ENCODE assay signal across 7 mouse cellular contexts in the genomic region with DNA sequence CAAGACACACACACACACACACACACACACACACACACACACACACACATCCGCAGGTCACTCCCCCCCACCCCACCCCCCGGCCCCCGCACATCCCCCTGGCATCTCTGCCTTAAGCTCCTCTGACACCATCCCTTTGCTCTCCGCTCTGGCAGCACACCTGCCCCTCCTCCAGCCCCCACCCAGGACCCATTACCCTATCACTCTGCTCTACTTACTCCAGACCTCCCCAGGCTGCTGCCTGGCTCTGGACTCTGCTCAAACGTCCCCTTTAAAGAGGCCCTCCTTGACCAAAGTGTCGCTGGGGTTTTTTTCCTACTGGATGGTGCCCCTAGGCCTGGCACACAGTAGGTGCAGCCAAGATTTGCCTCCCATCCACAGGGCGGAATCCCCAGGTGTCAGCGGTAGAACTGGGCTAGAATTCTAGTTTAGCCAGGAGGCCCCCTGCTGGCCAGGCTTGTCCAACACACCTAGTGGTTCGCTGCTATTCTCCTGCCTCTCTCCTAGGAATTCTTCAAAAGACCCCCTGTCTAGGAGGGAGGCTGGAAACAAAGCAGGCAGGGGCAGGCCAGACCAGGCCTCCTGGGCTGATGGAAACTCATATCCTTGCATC. TPM values are rescaled to one million over a fixed set of nuclear protein-coding genes. Genes with fewer than 3 reads are reported as not detected.
DNase-seq lines count a peak whose midpoint lies in the region; ATAC-seq and TF ChIP-seq lines count a peak whose summit lies in the region.

No protein-coding gene starts in this region.

- in situ Hi-C loops in CH12.LX (cut with MboI; ENCODE audit: low pct_ligation_motif_present, low pct_unique_long_range_greater_than_20kb, low sequenced_read_pairs), result loop anchor here (5.0 to 25.0 kb wide), 3 partner anchors 160 to 605 kb away; no protein-coding TSS in a partner anchor

- dilution Hi-C loops in CH12.LX (cut with MboI; ENCODE audit: extremely low pct_ligation_motif_present, extremely low pct_unique_long_range_greater_than_20kb, low sequenced_read_pairs), result no loop called here

- intact Hi-C loops in gastrocnemius, postnatal 14 days (cut with DNase I; ENCODE audit: low total_unique reads), result loop anchor here (5.0 kb wide), 2 partner anchors 105 to 150 kb away; no protein-coding TSS in a partner anchor

- H3K4me1 ChIP-seq in CH12.LX (ENCODE audit: control insufficient read depth in 1 of 2, insufficient read depth in 2 of 2), result peaks cover 11 to 23% of the 10 kb centered on the region in 2 experiments
- peaks cover 23% of the 10 kb centered on the region for H3K4me1 ChIP-seq in kidney, embryonic 14.5 days (ENCODE audit: control insufficient read depth, insufficient read depth, low read length)
- H3K4me1 ChIP-seq in lung, embryonic 16.5 days (replicated peaks; ENCODE audit: control insufficient read depth, insufficient read depth, low read length), result peaks cover 15% of the 10 kb centered on the region

- peak; percentile 22; the same call in 1 of the 2 replicates for ATAC-seq in kidney, embryonic 14.5 days (ENCODE audit: low FRiP score, low TSS enrichment)
- peak; percentile 23; the same call in 1 of the 2 replicates for ATAC-seq in lung, embryonic 16.5 days (ENCODE audit: low read depth)

- no peak for TF ChIP-seq POLR2A in CH12.LX (IDR thresholded peaks at IDR 0.05; ENCODE audit: low read depth, low read length)

- TF ChIP-seq EP300 in CH12.LX (IDR thresholded peaks at IDR 0.05; ENCODE audit: low read length), result no peak

- 19% methylated on average over 9 of the region's 9 CpGs for WGBS in kidney, embryonic 14.5 days
- 14% methylated on average over 9 of the region's 9 CpGs for WGBS in lung, embryonic 16.5 days

- no peaks in the 10 kb centered on the region for H3K79me2 ChIP-seq in CH12.LX (replicated peaks; ENCODE audit: control insufficient read depth, extremely low read depth, insufficient read depth, poor library complexity, severe bottlenecking)

- no peak overlapping the region for H3K4me3 ChIP-seq in CH12.LX (replicated peaks in 1 of 3; ENCODE audit: low read depth in 2 of 3, low read length in 2 of 3, poor library complexity in 1 of 3)
- no peak overlapping the region for H3K4me3 ChIP-seq in kidney, embryonic 14.5 days (ENCODE audit: low read length)
- H3K4me3 ChIP-seq in lung, embryonic 16.5 days (ENCODE audit: low read length), result no peak overlapping the region

- H3K27me3 ChIP-seq in CH12.LX (replicated peaks), result no peaks in the 10 kb centered on the region
- no peaks in the 10 kb centered on the region for H3K27me3 ChIP-seq in kidney, embryonic 14.5 days (ENCODE audit: control insufficient read depth, insufficient read depth, low read length)
- no peaks in the 10 kb centered on the region for H3K27me3 ChIP-seq in lung, embryonic 16.5 days (ENCODE audit: control insufficient read depth, insufficient read depth, low read depth, low read length)

- no peaks in the 10 kb centered on the region for H3K9me3 ChIP-seq in CH12.LX (replicated peaks; ENCODE audit: low read length)
- H3K9me3 ChIP-seq in kidney, embryonic 14.5 days (ENCODE audit: control insufficient read depth, low read length), result no peaks in the 10 kb centered on the region
- no peaks in the 10 kb centered on the region for H3K9me3 ChIP-seq in lung, embryonic 16.5 days (ENCODE audit: control insufficient read depth, low read length)

- H3K9ac ChIP-seq in CH12.LX (ENCODE audit: insufficient read depth, low read depth), result no peak overlapping the region
- peak overlapping the region; percentile 35; the same call in 1 of the 2 replicates for H3K9ac ChIP-seq in kidney, embryonic 14.5 days (ENCODE audit: low read depth, low read length)
- 0 out of 2 replicates have a peak overlapping the region, but pooled peaks have one; percentile 34 for H3K9ac ChIP-seq in lung, embryonic 16.5 days (ENCODE audit: low read length)

- H3K27ac ChIP-seq in CH12.LX (ENCODE audit: insufficient read depth, low read depth), result no peak overlapping the region
- no peak overlapping the region for H3K27ac ChIP-seq in kidney, embryonic 14.5 days (ENCODE audit: low read depth, low read length)
- H3K27ac ChIP-seq in lung, embryonic 16.5 days (ENCODE audit: low read length), result no peak overlapping the region

- H3K36me3 ChIP-seq in CH12.LX (replicated peaks in 1 of 2; ENCODE audit: control insufficient read depth in 1 of 2, insufficient read depth in 1 of 2, low read length in 1 of 2), result no peaks in the 10 kb centered on the region
- no peaks in the 10 kb centered on the region for H3K36me3 ChIP-seq in kidney, embryonic 14.5 days (ENCODE audit: control insufficient read depth, insufficient read depth, low read length)
- no peaks in the 10 kb centered on the region for H3K36me3 ChIP-seq in lung, embryonic 16.5 days (ENCODE audit: control insufficient read depth, insufficient read depth, low read length)

- peak; percentile 81 for TF ChIP-seq RAD21 in CH12.LX (IDR thresholded peaks at IDR 0.05; ENCODE audit: low read depth, low read length)

- peak; percentile 53 to 86 for TF ChIP-seq CTCF in CH12.LX (conservative IDR thresholded peaks at IDR 0.05 in 1 of 2, IDR thresholded peaks at IDR 0.05 in 1 of 2; ENCODE audit: low read depth in 2 of 2, low read length in 2 of 2)

- H3K4me2 ChIP-seq in CH12.LX (ENCODE audit: insufficient read depth, low read depth, poor library complexity, severe bottlenecking), result no peak overlapping the region
- H3K4me2 ChIP-seq in kidney, embryonic 14.5 days (replicated peaks; ENCODE audit: low read depth, low read length), result peak overlapping the region; percentile 8; the same call in 1 of the 2 replicates
- peak overlapping the region; percentile 16; the same call in 1 of the 2 replicates for H3K4me2 ChIP-seq in lung, embryonic 16.5 days (ENCODE audit: low read depth, low read length)

- DNase-seq in CH12.LX (ENCODE audit: extremely low read depth) (no peak), R1 (ENCODE audit: low read depth, low spot score) (peak; percentile 78)
- peak; percentile 79 to 81 for DNase-seq in cerebellum, postnatal 36 days
- peak; percentile 74 for DNase-seq in gastrocnemius, postnatal 14 days
- peak; percentile 81 for DNase-seq in retina, postnatal 1 day

TF ChIP-seq in CH12.LX, 34 proteins besides CTCF, POLR2A, EP300 and RAD21:
- no peak for TF ChIP-seq HCFC1 (IDR thresholded peaks at IDR 0.05; ENCODE audit: low read depth, low read length)
- no peak for TF ChIP-seq POLR2AphosphoS2 (IDR thresholded peaks at IDR 0.05; ENCODE audit: low read depth, low read length)
- TF ChIP-seq CHD1 (IDR thresholded peaks at IDR 0.05; ENCODE audit: low read depth, low read length), result no peak
- TF ChIP-seq JUN (IDR thresholded peaks at IDR 0.05; ENCODE audit: insufficient read depth, low read depth, low read length), result no peak
- no peak for TF ChIP-seq MAFK (IDR thresholded peaks at IDR 0.05; ENCODE audit: insufficient replicate concordance, low read length)
- TF ChIP-seq USF2 (conservative IDR thresholded peaks at IDR 0.05; ENCODE audit: low read depth, low read length), result no peak
- TF ChIP-seq SIN3A (IDR thresholded peaks at IDR 0.05; ENCODE audit: low read length), result no peak
- no peak for TF ChIP-seq TBP (conservative IDR thresholded peaks at IDR 0.05; ENCODE audit: low read depth, low read length)
- no peak for TF ChIP-seq MEF2A (IDR thresholded peaks at IDR 0.05; ENCODE audit: borderline replicate concordance, low read depth, low read length)
- TF ChIP-seq MYC (IDR thresholded peaks at IDR 0.05; ENCODE audit: low read depth, low read length), result no peak
- TF ChIP-seq MAZ (IDR thresholded peaks at IDR 0.05; ENCODE audit: low read depth, low read length), result no peak
- TF ChIP-seq SMC3 (IDR thresholded peaks at IDR 0.05; ENCODE audit: low read depth, low read length), result peak; percentile 97
- TF ChIP-seq JUND (conservative IDR thresholded peaks at IDR 0.05; ENCODE audit: low read depth, low read length), result no peak
- no peak for TF ChIP-seq NELFE (IDR thresholded peaks at IDR 0.05; ENCODE audit: low read depth, low read length)
- peak; percentile 58 for TF ChIP-seq ZC3H11A (IDR thresholded peaks at IDR 0.05; ENCODE audit: low read depth, low read length)
- TF ChIP-seq TCF12 (IDR thresholded peaks at IDR 0.05; ENCODE audit: low read depth, low read length), result no peak; the same call in 1 of the 2 replicates
- no peak for TF ChIP-seq IRF4 (IDR thresholded peaks at IDR 0.05; ENCODE audit: low read depth, low read length)
- TF ChIP-seq ZMIZ1 (IDR thresholded peaks at IDR 0.05; ENCODE audit: low read depth, low read length), result no peak
- peak; percentile 95 for TF ChIP-seq ZKSCAN1 (IDR thresholded peaks at IDR 0.05; ENCODE audit: borderline replicate concordance, low read depth, low read length)
- TF ChIP-seq ETS1 (conservative IDR thresholded peaks at IDR 0.05; ENCODE audit: low read depth, low read length), result no peak
- no peak for TF ChIP-seq CHD2 (IDR thresholded peaks at IDR 0.05; ENCODE audit: low read length)
- no peak for TF ChIP-seq NRF1 (IDR thresholded peaks at IDR 0.05; ENCODE audit: low read depth, low read length)
- no peak for TF ChIP-seq KAT2A (IDR thresholded peaks at IDR 0.05; ENCODE audit: insufficient replicate concordance, low read length)
- no peak for TF ChIP-seq MXI1 (IDR thresholded peaks at IDR 0.05; ENCODE audit: low read depth, low read length)
- no peak for TF ChIP-seq USF1 (IDR thresholded peaks at IDR 0.05; ENCODE audit: low read depth, low read length)
- TF ChIP-seq ELF1 (IDR thresholded peaks at IDR 0.05; ENCODE audit: low read depth, low read length), result no peak

RNA-seq across cellular contexts. Expression of gene Plxnd1, which starts 12.9 kb away (rescaled TPM):
- total RNA-seq in CH12.LX (2012; rRNA removed) (69.2 and 73.8 TPM in 2 replicates), CH12.LX (2014; rRNA removed) (20.4 and 27.7 TPM in 2 replicates)
- 49.3 and 63.2 TPM in 2 replicates for polyA plus RNA-seq in CH12.LX (2012; ENCODE audit: insufficient read length, low read depth)
- total RNA-seq in gastrocnemius, postnatal 14 days (2021), result 10 to 100 TPM; 65.6 to 80.3 TPM
- polyA plus RNA-seq in kidney, embryonic 14.5 days (2014; fragmentation: Nextera tagmentation; extraction: Ambion mirVana), result 58.3 and 62.7 TPM in 2 replicates
- polyA plus RNA-seq in lung, embryonic 16.5 days (2015; fragmentation: Nextera tagmentation; extraction: Ambion mirVana), result 45.2 and 47.8 TPM in 2 replicates
